Mouse (Mus musculus): ENCODE measurements around the gene AA986860. TPM values are rescaled to one million over a fixed set of nuclear protein-coding genes. Genes with fewer than 3 reads are reported as not detected.
A peak's percentile ranks its signal among the peaks of the same experiment; 100 is the strongest.

AA986860 gene
- polyA plus RNA-seq, 1 experiment, result 0.59 TPM

GRCm38 (mm10) chr1:130779867-130780266, 48.1 kb downstream of the AA986860 start:
- TF ChIP-seq CTCF (IDR thresholded peaks at IDR 0.05; ENCODE audit: borderline replicate concordance, extremely low read depth, insufficient read depth, insufficient read length) (no peak), POLR2A (IDR thresholded peaks at IDR 0.05; ENCODE audit: borderline replicate concordance, extremely low read depth, insufficient read depth, insufficient read length, poor library complexity, severe bottlenecking) (no peak)
- DNase-seq (ENCODE audit: low read depth), result no peak

GRCm38 (mm10) chr1:130784054-130784453, 52.3 kb downstream of the AA986860 start:
- TF ChIP-seq CTCF (IDR thresholded peaks at IDR 0.05; ENCODE audit: borderline replicate concordance, extremely low read depth, insufficient read depth, insufficient read length) (peak; percentile 59; the same call in 1 of the 2 replicates), POLR2A (IDR thresholded peaks at IDR 0.05; ENCODE audit: borderline replicate concordance, extremely low read depth, insufficient read depth, insufficient read length, poor library complexity, severe bottlenecking) (no peak)
- peak; percentile 65 for DNase-seq (ENCODE audit: low read depth)

- no peak for DNase-seq (ENCODE audit: low read depth)
Observed at GRCm38 (mm10) chr1:130787001-130787400, 55.2 kb downstream of the AA986860 start.

GRCm38 (mm10) chr1:130789512-130790451, 58.0 kb downstream of the AA986860 start:
- DNase-seq (ENCODE audit: low read depth), result peak; percentile 52
- TF ChIP-seq POLR2A (IDR thresholded peaks at IDR 0.05; ENCODE audit: borderline replicate concordance, extremely low read depth, insufficient read depth, insufficient read length, poor library complexity, severe bottlenecking) (no peak), CTCF (IDR thresholded peaks at IDR 0.05; ENCODE audit: borderline replicate concordance, extremely low read depth, insufficient read depth, insufficient read length) (no peak)

More at GRCm38 (mm10) chr1:130787001-130787400, 55.2 kb downstream of the AA986860 start:
- TF ChIP-seq CTCF (IDR thresholded peaks at IDR 0.05; ENCODE audit: borderline replicate concordance, extremely low read depth, insufficient read depth, insufficient read length) (0 out of 2 replicates have a peak, but pooled peaks have one; percentile 10), POLR2A (IDR thresholded peaks at IDR 0.05; ENCODE audit: borderline replicate concordance, extremely low read depth, insufficient read depth, insufficient read length, poor library complexity, severe bottlenecking) (no peak)

Other genes with a start within 250 kb of the AA986860 start
- gene Zp3r, start 102.4 kb upstream of the AA986860 start, polyA plus RNA-seq (2012; rRNA removed), result not detected in 2 replicates
- 0.03 TPM in 1 of 2 replicates, not detected in the other for gene C4bp, start 70.3 kb upstream of the AA986860 start, polyA plus RNA-seq (2012; rRNA removed)
- not detected in 2 replicates for gene Gm29427, start 16.2 kb upstream of the AA986860 start, polyA plus RNA-seq (2012; rRNA removed)
- gene Yod1, start 14.6 kb upstream of the AA986860 start, polyA plus RNA-seq (2012; rRNA removed), result 3.9 and 5.3 TPM in 2 replicates
- gene Pfkfb2, start 2.7 kb upstream of the AA986860 start, polyA plus RNA-seq (2012; rRNA removed), result 32.9 and 33.9 TPM in 2 replicates
- gene Fcamr, start 68.9 kb downstream of the AA986860 start, polyA plus RNA-seq (2012; rRNA removed), result 0.04 and 0.08 TPM in 2 replicates
- 0.03 and 0.16 TPM in 2 replicates for gene Pigr, start 94.7 kb downstream of the AA986860 start, polyA plus RNA-seq (2012; rRNA removed)
- 0.19 and 0.28 TPM in 2 replicates for gene Fcmr, start 133.7 kb downstream of the AA986860 start, polyA plus RNA-seq (2012; rRNA removed)
- gene Il24, start 155.5 kb downstream of the AA986860 start, polyA plus RNA-seq (2012; rRNA removed), result not detected in 2 replicates
- gene Il20, start 179.5 kb downstream of the AA986860 start, polyA plus RNA-seq (2012; rRNA removed), result not detected in 2 replicates
- not detected in 2 replicates for gene Il19, start 208.1 kb downstream of the AA986860 start, polyA plus RNA-seq (2012; rRNA removed)

Data from brain, embryonic 14.5 days (tissue).